Mouse (Mus musculus) liver, embryonic 16.5 days (tissue): Measurements from ENCODE around the gene Dscam. TPM values are rescaled to one million over a fixed set of nuclear protein-coding genes. Genes with fewer than 3 reads are reported as not detected.

Experiments used
- ATAC-seq: fragments of 200-750 bp; cut with Nextera tagmentation; 2 replicates; pipeline ENCODE4 v1.8.0; 2017; ENCODE audit warnings: low read depth, mild to moderate bottlenecking, moderate number of reproducible peaks, moderate library complexity
- H3K27ac ChIP-seq: fragments of 300-500 bp; sonication (generic); 2 replicates; pipeline ENCODE4 v1.5.1; 2014; ENCODE audit warnings: mild to moderate bottlenecking, low read length
- H3K27me3 ChIP-seq: fragments of 300-500 bp; sonication (generic); 2 replicates; pipeline ENCODE4 v1.6.1; 2014; ENCODE audit warnings: low read depth, low read length, mixed read lengths; ENCODE audit not compliant: control insufficient read depth, insufficient read depth
- H3K36me3 ChIP-seq: fragments of 300-500 bp; sonication (generic); 2 replicates; pipeline ENCODE4 v1.6.1; 2014; ENCODE audit warnings: mild to moderate bottlenecking; ENCODE audit not compliant: control insufficient read depth, insufficient read depth
- H3K4me1 ChIP-seq: fragments of 300-500 bp; sonication (generic); 2 replicates; pipeline ENCODE4 v1.6.1; 2014; ENCODE audit warnings: low read depth, low read length, mixed read lengths; ENCODE audit not compliant: control insufficient read depth
- H3K4me2 ChIP-seq: fragments of 300-500 bp; sonication (generic); 2 replicates; pipeline ENCODE4 v1.6.1; 2014; ENCODE audit warnings: low read depth, low read length, mixed read lengths
- H3K4me3 ChIP-seq: fragments of 300-500 bp; sonication (generic); 2 replicates; pipeline ENCODE4 v1.5.1; 2014; ENCODE audit warnings: low read depth, mild to moderate bottlenecking, low read length
- H3K9ac ChIP-seq: fragments of 300-500 bp; sonication (generic); 2 replicates; pipeline ENCODE4 v1.6.1; 2014; ENCODE audit warnings: low read depth, low read length
- H3K9me3 ChIP-seq: fragments of 300-500 bp; sonication (generic); replicated peaks from 2 replicates; pipeline ENCODE4 v1.6.1; 2016; ENCODE audit warnings: low read length; ENCODE audit not compliant: control insufficient read depth
- WGBS: fragments of 180-500 bp; shearing (Covaris S2); extraction: QIAGEN DNeasy Blood & Tissue Kit; methylation state at CpG from one replicate; pipeline ENCODE4 v1.1.7; 2014; ENCODE audit not compliant: insufficient replicate concordance; 5-methylcytosine and 5-hydroxymethylcytosine counted together
- polyA plus RNA-seq: library from polyadenylated mRNA; unstranded; fragments of >200 nt; fragmentation: Nextera tagmentation; extraction: Ambion mirVana; gene quantifications from 2 replicates; pipeline ENCODE4 v1.2.1, GENCODE M21; 2015

Gene Dscam
- polyA plus RNA-seq, 1 experiment from 2014 or later: not detected

- WGBS: 52% methylated on average over 5 of the region's 5 CpGs
- H3K4me1 ChIP-seq: no peaks in the 10 kb centered on the region
- no peak overlapping the region for H3K9ac ChIP-seq
- no peaks in the 10 kb centered on the region for H3K27me3 ChIP-seq
- H3K4me2 ChIP-seq: no peak overlapping the region
- H3K27ac ChIP-seq: no peak overlapping the region
- no peaks in the 10 kb centered on the region for H3K9me3 ChIP-seq
- H3K4me3 ChIP-seq: no peak overlapping the region
- ATAC-seq: no peak
- no peaks in the 10 kb centered on the region for H3K36me3 ChIP-seq
These were observed 449.9 kb downstream of the Dscam start for GRCm38 (mm10) chr16:96720666-96721065.

- no peaks in the 10 kb centered on the region for H3K4me1 ChIP-seq
- H3K9ac ChIP-seq: no peak overlapping the region
- no peaks in the 10 kb centered on the region for H3K27me3 ChIP-seq
- no peaks in the 10 kb centered on the region for H3K9me3 ChIP-seq
- H3K36me3 ChIP-seq: no peaks in the 10 kb centered on the region
- ATAC-seq: no peak
- no peak overlapping the region for H3K4me2 ChIP-seq
- no peak overlapping the region for H3K27ac ChIP-seq
- WGBS: 0% methylated on average over 2 of the region's 2 CpGs
- no peak overlapping the region for H3K4me3 ChIP-seq
These were observed 452.3 kb downstream of the Dscam start for GRCm38 (mm10) chr16:96718221-96718620.

- no peak overlapping the region for H3K27ac ChIP-seq
- ATAC-seq: no peak
- no peaks in the 10 kb centered on the region for H3K27me3 ChIP-seq
- H3K4me2 ChIP-seq: no peak overlapping the region
- no peaks in the 10 kb centered on the region for H3K4me1 ChIP-seq
- H3K36me3 ChIP-seq: no peaks in the 10 kb centered on the region
- no peaks in the 10 kb centered on the region for H3K9me3 ChIP-seq
- no peak overlapping the region for H3K9ac ChIP-seq
- WGBS: 63% methylated on average over 2 of the region's 2 CpGs
- H3K4me3 ChIP-seq: no peak overlapping the region
These were observed 453.9 kb downstream of the Dscam start for GRCm38 (mm10) chr16:96716633-96717032.

- Histone ChIP-seq H3K9ac (no peak overlapping the region), H3K4me3 (no peak overlapping the region), H3K4me1 (no peaks in the 10 kb centered on the region), H3K9me3 (no peaks in the 10 kb centered on the region), H3K36me3 (no peaks in the 10 kb centered on the region), H3K27ac (no peak overlapping the region), H3K27me3 (no peaks in the 10 kb centered on the region), H3K4me2 (no peak overlapping the region)
- ATAC-seq: no peak
- WGBS: 28% methylated on average over 4 of the region's 4 CpGs
These were observed 458.6 kb downstream of the Dscam start for GRCm38 (mm10) chr16:96711935-96712334.

- no peaks in the 10 kb centered on the region for H3K9me3 ChIP-seq
- H3K4me3 ChIP-seq: no peak overlapping the region
- no peak for ATAC-seq
- no peaks in the 10 kb centered on the region for H3K36me3 ChIP-seq
- no peaks in the 10 kb centered on the region for H3K4me1 ChIP-seq
- H3K27me3 ChIP-seq: no peaks in the 10 kb centered on the region
- no peak overlapping the region for H3K27ac ChIP-seq
- WGBS: 63% methylated on average over 3 of the region's 3 CpGs
- no peak overlapping the region for H3K4me2 ChIP-seq
- H3K9ac ChIP-seq: no peak overlapping the region
These were observed 470.0 kb downstream of the Dscam start for GRCm38 (mm10) chr16:96700551-96700950.

- no peak overlapping the region for H3K4me3 ChIP-seq
- H3K4me1 ChIP-seq: no peaks in the 10 kb centered on the region
- H3K9me3 ChIP-seq: no peaks in the 10 kb centered on the region
- H3K4me2 ChIP-seq: no peak overlapping the region
- H3K27ac ChIP-seq: no peak overlapping the region
- H3K27me3 ChIP-seq: no peaks in the 10 kb centered on the region
- no peaks in the 10 kb centered on the region for H3K36me3 ChIP-seq
- no peak for ATAC-seq
- 58% methylated on average over 4 of the region's 4 CpGs for WGBS
- H3K9ac ChIP-seq: no peak overlapping the region
These were observed 474.7 kb downstream of the Dscam start for GRCm38 (mm10) chr16:96695882-96696281.

GRCm38 (mm10) chr16:96691576-96691975, 479.0 kb downstream of the Dscam start:
- Histone ChIP-seq H3K36me3 (no peaks in the 10 kb centered on the region), H3K9me3 (no peaks in the 10 kb centered on the region), H3K4me2 (no peak overlapping the region), H3K27ac (no peak overlapping the region), H3K27me3 (no peaks in the 10 kb centered on the region), H3K4me1 (no peaks in the 10 kb centered on the region), H3K9ac (no peak overlapping the region), H3K4me3 (no peak overlapping the region)
- ATAC-seq: no peak
- WGBS: 63% methylated on average over 6 of the region's 6 CpGs

GRCm38 (mm10) chr16:96690052-96690451, 480.5 kb downstream of the Dscam start:
- no peak overlapping the region for H3K27ac ChIP-seq
- H3K4me2 ChIP-seq: no peak overlapping the region
- H3K27me3 ChIP-seq: no peaks in the 10 kb centered on the region
- H3K36me3 ChIP-seq: no peaks in the 10 kb centered on the region
- H3K9ac ChIP-seq: no peak overlapping the region
- no peaks in the 10 kb centered on the region for H3K4me1 ChIP-seq
- no peak for ATAC-seq
- H3K9me3 ChIP-seq: no peaks in the 10 kb centered on the region
- WGBS: 32% methylated on average over 1 of the region's 2 CpGs
- no peak overlapping the region for H3K4me3 ChIP-seq

- Histone ChIP-seq H3K4me2 (no peak overlapping the region), H3K9me3 (no peaks in the 10 kb centered on the region), H3K27ac (no peak overlapping the region), H3K36me3 (no peaks in the 10 kb centered on the region), H3K4me1 (no peaks in the 10 kb centered on the region), H3K27me3 (no peaks in the 10 kb centered on the region), H3K9ac (no peak overlapping the region), H3K4me3 (no peak overlapping the region)
- ATAC-seq: no peak
- 17% methylated on average over 1 of the region's 1 CpGs for WGBS
These were observed 481.1 kb downstream of the Dscam start for GRCm38 (mm10) chr16:96689419-96689818.

GRCm38 (mm10) chr16:96685065-96685464, 485.5 kb downstream of the Dscam start:
- no peaks in the 10 kb centered on the region for H3K9me3 ChIP-seq
- no peaks in the 10 kb centered on the region for H3K27me3 ChIP-seq
- no peaks in the 10 kb centered on the region for H3K36me3 ChIP-seq
- no peak overlapping the region for H3K27ac ChIP-seq
- no peak overlapping the region for H3K4me3 ChIP-seq
- H3K4me1 ChIP-seq: no peaks in the 10 kb centered on the region
- H3K9ac ChIP-seq: no peak overlapping the region
- WGBS: 76% methylated on average over 14 of the region's 14 CpGs
- ATAC-seq: no peak
- no peak overlapping the region for H3K4me2 ChIP-seq
